Mouse (Mus musculus): ENCODE results near the gene Sqstm1. TPM values are rescaled to one million over a fixed set of nuclear protein-coding genes. Genes with fewer than 3 reads are reported as not detected.

Sqstm1 gene
- 429 TPM for total RNA-seq (2023)

GRCm38 (mm10) chr11:50210505-50211151 lies at the start of gene Sqstm1, which contains the start of gene Mgat4b:
Sqstm1 (minus strand) TSS chr11:50210827.
Mgat4b (plus strand) TSS chr11:50210890.

DNA sequence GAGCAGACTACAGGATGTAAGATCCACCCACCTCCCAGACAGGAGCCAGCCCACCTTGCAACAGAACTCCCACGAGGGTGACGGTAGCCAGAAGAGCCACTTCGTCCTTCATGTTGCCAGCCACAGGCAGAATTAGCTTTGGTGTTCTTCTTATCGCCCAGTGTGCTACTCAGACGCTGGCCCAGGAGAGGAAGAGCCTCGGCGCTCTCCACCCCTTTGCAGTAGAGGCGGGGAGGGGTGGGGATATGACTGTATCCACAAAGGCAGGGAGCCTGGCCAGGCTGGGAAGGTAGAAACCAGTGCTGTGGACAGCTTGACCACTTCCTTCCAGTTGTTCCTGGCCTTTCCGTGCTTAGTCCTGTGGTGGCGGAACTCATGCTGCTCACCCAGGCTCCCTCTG lies 27.7 kb upstream of the Sqstm1 start, which contains the start of gene Ltc4s:
Gene Ltc4s (minus strand): TSS at position 293 of the 400 bp plus-strand sequence.

GRCm38 (mm10) chr11:50174111-50174729 lies 36.4 kb downstream of the Sqstm1 start, which contains the start of gene Mrnip:
Mrnip (plus strand) TSS chr11:50174444.

Other genes with a start within 250 kb of the Sqstm1 start
- gene Rnf130, start 185.5 kb downstream of the Sqstm1 start, total RNA-seq (2023), result 25.3 TPM
- 57.2 TPM for gene Tbc1d9b, start 79.4 kb downstream of the Sqstm1 start, total RNA-seq (2023)
- 2.9 TPM for gene Mrnip, start 36.4 kb downstream of the Sqstm1 start, total RNA-seq (2023)
- gene Mgat4b, start 63 bp upstream of the Sqstm1 start, total RNA-seq (2023), result 7.1 TPM
- 0.98 TPM for gene Ltc4s, start 27.8 kb upstream of the Sqstm1 start, total RNA-seq (2023)
- 43.4 TPM for gene Maml1, start 81.5 kb upstream of the Sqstm1 start, total RNA-seq (2023)
- 168 TPM for gene Canx, start 114.8 kb upstream of the Sqstm1 start, total RNA-seq (2023)
- not detected for gene Cby3, start 143.6 kb upstream of the Sqstm1 start, total RNA-seq (2023)
- gene Hnrnph1, start 166.2 kb upstream of the Sqstm1 start, total RNA-seq (2023), result 912 TPM
- 20.8 TPM for gene Rufy1, start 220.3 kb upstream of the Sqstm1 start, total RNA-seq (2023)